Mouse (Mus musculus): Measurements from ENCODE around the gene Zfp644.

Gene Zfp644

GRCm38 (mm10) chr5:106660867-106661266, 36.2 kb downstream of the Zfp644 start:
- no peak for DNase-seq

DNA sequence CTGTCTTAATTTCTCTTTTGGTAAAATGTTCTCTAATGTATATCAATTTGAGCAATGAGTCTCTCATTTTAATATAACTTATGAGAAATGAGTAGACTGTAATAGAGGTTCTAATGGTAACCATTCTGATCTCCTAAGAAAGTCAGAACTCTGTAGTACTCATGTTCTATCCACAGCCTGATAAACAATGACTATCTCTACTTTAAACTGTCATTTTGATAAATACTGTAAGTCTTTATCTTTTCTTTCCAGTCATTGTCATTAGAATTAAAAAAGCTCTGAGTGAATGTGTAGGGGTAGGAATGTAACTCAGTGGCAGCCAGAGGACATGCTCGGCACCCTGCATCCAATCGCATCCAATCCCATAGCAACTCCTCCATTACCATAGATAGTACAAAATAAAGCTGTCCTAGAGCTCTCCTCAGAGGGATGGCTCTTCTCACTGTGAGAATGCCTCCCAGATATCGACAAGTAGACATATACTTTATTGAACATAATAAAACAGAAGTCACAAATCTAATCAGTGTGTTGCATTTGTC, 44.2 kb downstream of the Zfp644 start:
- DNase-seq = no peak

- DNase-seq = no peak
Observed at GRCm38 (mm10) chr5:106652220-106652753, 44.8 kb downstream of the Zfp644 start.

GRCm38 (mm10) chr5:106649995-106650394, 47.1 kb downstream of the Zfp644 start:
- no peak for DNase-seq

DNA sequence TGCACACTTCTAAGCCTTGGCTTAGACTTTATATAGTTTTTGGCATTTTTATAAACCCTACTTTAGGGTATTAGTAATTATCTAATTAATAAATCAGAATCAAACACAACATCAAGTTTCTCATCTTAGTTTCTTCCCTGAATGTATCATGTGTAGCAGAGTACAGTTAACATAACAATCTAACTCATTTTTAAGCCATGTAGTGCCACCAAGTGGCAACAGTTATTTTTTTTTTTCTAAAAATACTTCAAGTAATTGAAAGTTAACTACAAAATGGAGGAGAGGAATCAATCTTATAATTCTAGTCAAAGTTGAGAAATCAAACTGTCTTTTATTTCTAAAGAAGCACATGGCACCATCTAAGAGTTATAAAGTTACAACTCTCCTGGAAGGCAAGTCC, 47.6 kb downstream of the Zfp644 start:
- no peak for DNase-seq

DNA sequence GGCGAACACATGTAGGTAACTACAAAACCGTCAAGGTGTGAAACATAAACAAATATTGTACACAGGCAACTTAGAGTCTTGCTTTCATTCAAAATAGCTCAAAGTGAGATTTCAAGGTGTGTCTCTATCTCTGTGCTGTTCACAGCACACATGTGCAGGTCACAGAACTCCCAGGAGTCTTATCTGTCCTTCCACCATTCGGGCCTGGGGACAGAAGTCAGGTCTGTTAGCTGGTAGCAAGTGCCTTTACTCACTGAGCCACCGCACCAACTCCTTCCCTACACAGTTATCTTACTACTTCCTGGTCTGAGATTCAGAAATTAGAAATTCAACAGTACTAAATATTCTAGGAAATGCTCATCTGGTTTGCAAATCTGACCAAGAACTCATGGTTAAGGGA, 53.7 kb downstream of the Zfp644 start:
- no peak for DNase-seq

DNA sequence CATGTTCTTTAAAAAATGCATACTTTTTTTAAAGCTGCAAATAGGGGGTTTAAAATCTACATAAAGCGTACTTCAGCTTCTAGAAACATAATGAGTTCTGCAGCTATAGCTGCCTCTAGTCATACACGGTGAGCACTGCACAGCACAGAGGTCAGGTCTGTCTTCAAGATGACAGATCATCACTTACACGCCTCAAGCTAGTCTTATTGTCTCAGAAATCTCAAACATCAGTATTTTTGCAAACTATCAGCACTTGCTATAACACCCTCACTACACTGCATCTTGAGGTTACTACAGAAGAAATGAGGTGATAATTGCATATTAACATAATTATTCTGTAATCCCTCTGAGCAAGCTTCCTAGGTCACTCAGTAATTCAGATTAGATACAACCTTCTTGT, 55.2 kb downstream of the Zfp644 start:
- no peak for DNase-seq

DNA sequence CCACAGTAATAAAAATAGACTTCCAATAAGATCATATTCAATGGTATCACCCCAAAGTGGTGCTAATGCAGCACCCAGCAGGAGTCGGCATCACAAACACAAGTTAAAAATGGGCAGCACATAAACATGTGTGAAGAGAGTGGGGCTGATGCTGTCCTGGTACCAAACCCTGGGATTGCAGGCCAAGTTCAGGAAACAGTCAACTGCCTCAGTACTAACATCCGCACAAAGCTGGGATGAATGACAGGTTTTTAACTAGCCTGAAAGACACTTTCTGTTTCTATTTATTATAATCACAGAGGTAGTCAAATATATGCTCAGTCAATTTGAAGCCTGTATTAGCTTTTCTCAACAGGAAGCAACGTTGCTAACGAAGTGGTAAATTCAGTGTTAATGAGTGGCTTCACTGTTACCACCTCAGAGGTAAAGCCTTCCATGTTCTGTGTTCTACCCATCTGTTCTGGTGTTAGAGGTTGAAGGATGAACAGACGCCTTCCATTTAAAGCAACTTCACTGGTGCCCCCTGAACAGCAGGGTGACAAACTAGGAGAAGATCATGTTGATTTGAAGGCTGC, 56.8 kb downstream of the Zfp644 start:
- no peak for DNase-seq

GRCm38 (mm10) chr5:106639627-106640026, 57.5 kb downstream of the Zfp644 start:
- no peak for DNase-seq

GRCm38 (mm10) chr5:106636423-106636946, 60.6 kb downstream of the Zfp644 start:
- no peak for DNase-seq

DNA sequence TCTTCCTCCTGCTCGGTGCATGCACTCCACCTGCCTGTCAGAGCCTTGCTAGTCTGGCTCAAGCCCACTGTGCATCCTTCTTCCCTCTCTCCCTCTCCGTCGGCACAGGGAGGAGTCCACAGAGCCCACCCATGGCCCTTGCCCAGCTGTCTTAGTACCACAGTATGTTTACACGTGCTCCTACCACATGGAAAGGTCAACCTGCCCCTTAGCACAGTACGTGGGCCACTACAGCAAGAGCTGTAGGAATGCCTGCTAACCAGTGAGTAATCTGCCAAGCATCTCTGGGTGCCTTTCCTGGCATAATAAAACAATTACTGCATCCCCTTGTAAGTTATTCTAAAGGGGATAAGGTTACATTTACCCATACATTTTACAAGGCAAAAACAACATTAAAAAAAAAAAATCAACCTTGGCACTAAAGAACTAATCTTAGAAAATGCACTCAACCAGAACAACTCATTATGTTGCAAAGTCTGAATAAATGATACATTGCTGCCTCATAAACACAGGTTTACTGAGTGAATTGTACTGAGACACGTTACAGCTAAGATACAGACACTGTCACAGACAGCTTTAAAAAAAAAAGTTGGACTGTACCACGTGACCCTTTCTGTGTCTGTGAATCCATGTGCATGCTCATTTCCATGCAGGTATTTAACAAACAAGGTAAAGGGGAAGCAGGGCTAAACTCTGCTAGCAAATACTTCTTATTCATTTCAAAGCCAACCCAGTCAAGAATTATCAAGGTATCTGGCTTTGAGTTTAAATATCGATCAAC, 68.5 kb downstream of the Zfp644 start:
- no peak for DNase-seq

DNA sequence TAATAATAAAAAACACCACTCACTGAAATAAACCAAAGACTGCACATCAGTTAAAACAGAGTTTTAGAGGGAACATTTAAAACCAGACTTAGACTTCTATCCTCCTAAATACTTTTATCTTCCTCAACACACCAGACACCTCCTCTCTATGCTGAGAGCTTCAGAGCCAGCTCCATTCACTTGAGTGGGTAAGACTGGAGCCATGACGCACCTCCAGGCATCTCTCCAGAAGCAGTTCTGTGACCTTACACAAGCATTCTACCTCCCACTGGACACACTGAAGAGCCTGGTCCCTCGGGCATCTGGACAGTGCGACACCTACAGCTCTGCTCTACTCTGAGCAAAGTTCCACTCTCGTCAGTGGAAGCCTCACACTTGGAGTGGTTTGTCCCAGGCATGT, 73.8 kb downstream of the Zfp644 start:
- no peak for DNase-seq

DNA sequence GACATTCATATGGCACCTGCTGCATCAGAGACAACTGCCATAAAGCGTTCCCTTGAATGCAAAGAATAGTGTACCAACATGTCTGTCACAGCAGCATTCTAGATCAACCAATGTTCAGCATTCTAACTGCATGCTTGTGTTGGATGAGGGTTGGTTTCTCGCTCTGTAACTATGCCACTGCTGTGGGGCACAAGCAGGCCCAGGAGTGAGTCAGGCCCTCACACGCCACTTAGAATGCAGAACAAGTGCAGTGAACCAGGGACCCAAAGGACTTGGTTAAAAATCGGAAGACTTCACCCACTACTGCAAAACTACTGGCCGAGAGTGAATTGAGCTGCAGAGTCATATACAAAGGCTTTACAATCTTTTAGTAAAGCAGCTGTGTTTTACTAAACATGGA, 74.9 kb downstream of the Zfp644 start:
- DNase-seq = no peak

DNA sequence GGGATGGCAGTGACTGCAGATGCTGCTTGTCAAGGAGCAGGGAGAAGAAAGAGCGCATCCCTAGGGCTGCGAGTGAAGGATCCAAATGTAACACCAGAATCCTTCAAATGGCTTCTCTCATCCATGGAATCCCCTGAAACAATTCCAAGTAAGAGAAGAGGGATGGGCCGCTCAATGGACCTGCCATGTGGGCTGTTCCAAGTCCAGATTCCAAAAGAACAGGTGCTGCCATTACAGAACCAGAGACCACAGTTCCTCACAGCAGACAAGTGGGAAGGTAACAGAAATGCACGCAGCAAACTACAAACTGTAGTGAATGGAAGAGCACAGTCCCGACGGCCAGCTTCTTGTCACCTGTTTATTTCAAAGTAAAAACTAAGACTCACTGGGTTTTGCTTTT, 76.6 kb downstream of the Zfp644 start:
- no peak for DNase-seq

GRCm38 (mm10) chr5:106615006-106615405, 82.1 kb downstream of the Zfp644 start:
- no peak for DNase-seq

GRCm38 (mm10) chr5:106614570-106614969, 82.5 kb downstream of the Zfp644 start:
- DNase-seq = no peak

DNA sequence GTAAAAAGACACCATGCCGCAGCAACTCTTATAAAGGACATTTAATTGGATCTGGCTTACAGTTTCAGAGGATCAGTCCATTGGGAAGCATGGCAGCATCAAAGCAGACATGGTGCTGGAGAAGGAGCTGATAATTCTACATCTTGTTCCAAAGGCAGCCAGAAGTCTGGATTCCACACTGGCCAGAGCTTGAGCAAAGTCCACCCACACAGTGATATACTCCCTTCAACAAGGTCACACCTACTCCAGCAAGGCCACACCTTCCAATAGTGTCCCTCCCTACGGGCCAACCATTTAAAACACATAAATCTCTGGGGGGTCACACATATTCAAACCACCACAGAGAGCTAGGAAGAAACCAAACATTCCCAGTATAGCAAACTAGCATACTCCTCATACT, 84.9 kb downstream of the Zfp644 start:
- no peak for DNase-seq

DNA sequence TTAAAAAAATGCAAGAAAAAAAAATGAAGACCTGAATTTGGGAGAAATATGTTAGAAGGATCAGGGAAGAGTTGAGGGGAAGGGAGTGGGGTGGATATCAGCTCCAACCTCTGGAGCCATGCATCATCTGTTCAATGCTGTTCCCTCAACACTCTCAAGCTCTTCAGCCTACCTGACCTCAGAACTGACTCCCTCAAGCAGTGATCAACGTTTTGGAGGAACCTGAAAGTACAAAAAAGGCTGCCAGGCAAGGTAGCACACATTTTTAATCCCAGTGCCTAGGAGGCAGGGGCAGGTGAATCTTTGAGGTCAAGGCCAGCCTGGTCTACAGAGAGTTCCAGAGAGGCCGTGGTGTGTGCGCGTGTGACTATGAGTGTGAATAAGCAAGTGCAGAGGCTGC, 88.3 kb downstream of the Zfp644 start, which contains the start of gene Gm17304:
TSS of gene Gm17304 (plus strand) at position 301 of the 400 bp plus-strand sequence.
- DNase-seq = no peak

- no peak for DNase-seq
Observed at GRCm38 (mm10) chr5:106607081-106607480, 90.0 kb downstream of the Zfp644 start.

- DNase-seq = no peak
Observed at GRCm38 (mm10) chr5:106605096-106605495, 92.0 kb downstream of the Zfp644 start.

- DNase-seq = no peak
Observed at GRCm38 (mm10) chr5:106604381-106604780, 92.7 kb downstream of the Zfp644 start.

DNA sequence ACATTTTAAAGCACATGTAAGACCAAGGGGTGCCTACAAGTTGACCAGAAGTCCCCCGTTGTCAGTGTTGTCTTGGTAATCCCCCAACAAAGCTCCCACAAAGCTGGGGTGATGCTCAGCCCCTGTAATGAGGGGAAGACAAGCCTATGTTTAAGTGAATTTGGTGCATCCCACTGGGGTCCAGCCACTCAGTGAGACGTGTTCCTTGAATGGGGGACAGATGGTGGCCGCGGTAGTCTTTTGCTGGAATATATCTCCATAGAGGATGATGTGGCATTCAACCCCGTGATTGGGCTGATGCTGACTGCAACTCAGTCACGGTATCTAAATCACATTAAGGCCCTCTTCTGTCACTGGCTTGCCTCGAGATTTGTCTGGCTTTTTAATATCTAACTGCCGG, 97.6 kb downstream of the Zfp644 start:
- no peak for DNase-seq

DNA sequence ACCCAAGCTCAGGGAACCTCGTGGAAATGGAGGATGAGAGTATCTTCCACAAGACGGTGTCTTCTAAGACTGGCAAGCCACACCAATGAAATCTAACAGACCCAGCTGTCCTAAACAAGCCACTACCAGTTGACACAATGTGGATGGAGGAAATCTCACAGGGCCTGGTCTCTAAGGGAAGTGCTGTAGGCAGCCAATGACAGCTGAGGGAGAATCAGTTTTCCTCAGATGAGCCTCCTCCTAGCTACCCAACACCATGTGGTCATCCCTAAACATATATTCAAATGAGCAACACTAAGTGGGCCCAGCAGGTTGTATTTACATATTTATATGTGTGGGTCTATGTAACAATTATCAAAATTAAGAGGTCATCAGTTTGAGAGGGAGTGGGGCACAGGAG, 99.6 kb downstream of the Zfp644 start:
- no peak for DNase-seq

GRCm38 (mm10) chr5:106594388-106594787, 102.7 kb downstream of the Zfp644 start:
- DNase-seq = no peak
